Mouse (Mus musculus) liver, embryonic 16.5 days (tissue): ENCODE measurements around the gene Adgrl3. TPM values are rescaled to one million over a fixed set of nuclear protein-coding genes. Genes with fewer than 3 reads are reported as not detected.

Experiments used
- ATAC-seq: fragments of 200-750 bp; cut with Nextera tagmentation; 2 replicates; pipeline ENCODE4 v1.8.0; 2017; ENCODE audit warnings: low read depth, mild to moderate bottlenecking, moderate number of reproducible peaks, moderate library complexity
- H3K27ac ChIP-seq: fragments of 300-500 bp; sonication (generic); 2 replicates; pipeline ENCODE4 v1.5.1; 2014; ENCODE audit warnings: mild to moderate bottlenecking, low read length
- H3K27me3 ChIP-seq: fragments of 300-500 bp; sonication (generic); 2 replicates; pipeline ENCODE4 v1.6.1; 2014; ENCODE audit warnings: low read depth, low read length, mixed read lengths; ENCODE audit not compliant: control insufficient read depth, insufficient read depth
- H3K36me3 ChIP-seq: fragments of 300-500 bp; sonication (generic); 2 replicates; pipeline ENCODE4 v1.6.1; 2014; ENCODE audit warnings: mild to moderate bottlenecking; ENCODE audit not compliant: control insufficient read depth, insufficient read depth
- H3K4me1 ChIP-seq: fragments of 300-500 bp; sonication (generic); 2 replicates; pipeline ENCODE4 v1.6.1; 2014; ENCODE audit warnings: low read depth, low read length, mixed read lengths; ENCODE audit not compliant: control insufficient read depth
- H3K4me2 ChIP-seq: fragments of 300-500 bp; sonication (generic); 2 replicates; pipeline ENCODE4 v1.6.1; 2014; ENCODE audit warnings: low read depth, low read length, mixed read lengths
- H3K4me3 ChIP-seq: fragments of 300-500 bp; sonication (generic); 2 replicates; pipeline ENCODE4 v1.5.1; 2014; ENCODE audit warnings: low read depth, mild to moderate bottlenecking, low read length
- H3K9ac ChIP-seq: fragments of 300-500 bp; sonication (generic); 2 replicates; pipeline ENCODE4 v1.6.1; 2014; ENCODE audit warnings: low read depth, low read length
- H3K9me3 ChIP-seq: fragments of 300-500 bp; sonication (generic); replicated peaks from 2 replicates; pipeline ENCODE4 v1.6.1; 2016; ENCODE audit warnings: low read length; ENCODE audit not compliant: control insufficient read depth
- WGBS: fragments of 180-500 bp; shearing (Covaris S2); extraction: QIAGEN DNeasy Blood & Tissue Kit; methylation state at CpG from one replicate; pipeline ENCODE4 v1.1.7; 2014; ENCODE audit not compliant: insufficient replicate concordance; 5-methylcytosine and 5-hydroxymethylcytosine counted together
- polyA plus RNA-seq: library from polyadenylated mRNA; unstranded; fragments of >200 nt; fragmentation: Nextera tagmentation; extraction: Ambion mirVana; gene quantifications from 2 replicates; pipeline ENCODE4 v1.2.1, GENCODE M21; 2015

Adgrl3 gene
- polyA plus RNA-seq: 0.76 and 0.89 TPM in 2 replicates

GRCm38 (mm10) chr5:81019590-81020254 is at the start of gene Adgrl3:
TSS of gene Adgrl3 (plus strand) at chr5:81020138.
- H3K9ac ChIP-seq: no peak within 1 kb of the TSS
- peak within 1 kb of the TSS; percentile 66 for H3K4me2 ChIP-seq
- WGBS: under 1% methylated on average over 49 of the region's 70 CpGs
- ATAC-seq: peak; percentile 51
- no peak within 1 kb of the TSS for H3K27ac ChIP-seq
- H3K27me3 ChIP-seq: peaks cover 41% of the 10 kb centered on the region
- H3K36me3 ChIP-seq: no peaks in the 10 kb centered on the region
- H3K4me3 ChIP-seq: peak within 1 kb of the TSS; percentile 55
- H3K9me3 ChIP-seq: no peaks in the 10 kb centered on the region
- H3K4me1 ChIP-seq: no peaks in the 10 kb centered on the region

- WGBS: 15% methylated on average over 3 of the region's 3 CpGs
- no peak overlapping the region for H3K27ac ChIP-seq
- H3K36me3 ChIP-seq: no peaks in the 10 kb centered on the region
- H3K4me3 ChIP-seq: no peak overlapping the region
- no peak for ATAC-seq
- H3K9me3 ChIP-seq: no peaks in the 10 kb centered on the region
- H3K4me2 ChIP-seq: peak overlapping the region; percentile 66; the same call in 1 of the 2 replicates
- H3K27me3 ChIP-seq: peaks cover 39% of the 10 kb centered on the region
- H3K9ac ChIP-seq: no peak overlapping the region
- no peaks in the 10 kb centered on the region for H3K4me1 ChIP-seq
Observed at GRCm38 (mm10) chr5:81019166-81019565, 772 bp upstream of the Adgrl3 start.

DNA sequence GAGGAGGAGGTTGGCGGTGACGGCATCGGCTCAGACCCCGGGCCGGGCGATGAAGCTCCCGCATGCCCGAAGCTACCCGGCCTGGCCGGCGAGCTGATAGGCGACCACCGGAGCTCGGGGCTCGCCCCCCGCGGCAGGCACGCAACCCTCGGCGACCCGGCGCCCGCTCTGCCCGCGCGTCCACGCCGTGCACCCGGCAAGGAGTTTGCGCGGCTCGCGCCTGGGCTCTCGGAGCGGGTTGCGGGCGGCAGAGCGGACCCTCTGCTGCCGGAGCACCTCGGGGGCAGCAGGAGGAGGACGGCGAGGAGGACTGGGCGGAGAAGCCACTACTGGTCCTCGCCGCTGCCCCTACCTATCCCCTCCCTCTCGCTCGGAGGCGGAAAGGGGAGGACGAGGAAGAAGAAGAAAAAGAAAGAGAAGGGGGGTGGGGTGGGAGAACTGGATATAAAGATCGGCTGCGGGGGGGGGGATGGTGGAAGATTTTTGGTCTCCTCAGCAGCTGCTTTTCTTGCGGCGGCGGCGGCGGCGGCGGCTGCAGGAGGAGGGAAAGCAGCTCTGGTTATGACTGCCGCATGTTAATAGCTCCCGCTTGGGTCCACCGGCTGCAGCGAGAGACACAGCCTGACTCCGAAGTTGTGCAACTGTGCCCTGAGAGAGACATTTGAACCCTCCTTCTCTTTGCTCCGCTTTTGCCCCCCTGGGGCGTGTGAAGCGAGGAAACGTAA is 505 bp downstream of the Adgrl3 start:
- H3K4me3 ChIP-seq: peak overlapping the region; percentile 55
- no peak for ATAC-seq
- H3K9me3 ChIP-seq: no peaks in the 10 kb centered on the region
- H3K27ac ChIP-seq: no peak overlapping the region
- H3K4me2 ChIP-seq: peak overlapping the region; percentile 66
- H3K27me3 ChIP-seq: peaks cover 42% of the 10 kb centered on the region
- H3K36me3 ChIP-seq: no peaks in the 10 kb centered on the region
- H3K9ac ChIP-seq: no peak overlapping the region
- H3K4me1 ChIP-seq: no peaks in the 10 kb centered on the region
- under 1% methylated on average over 56 of the region's 67 CpGs for WGBS

- Histone ChIP-seq H3K4me1 (no peaks in the 10 kb centered on the region), H3K9ac (no peak overlapping the region), H3K27me3 (peaks cover 42% of the 10 kb centered on the region), H3K4me2 (peak overlapping the region; percentile 66), H3K27ac (no peak overlapping the region), H3K4me3 (peak overlapping the region; percentile 55), H3K36me3 (no peaks in the 10 kb centered on the region), H3K9me3 (no peaks in the 10 kb centered on the region)
- 0% methylated on average over 6 of the region's 6 CpGs for WGBS
- no peak for ATAC-seq
Observed at GRCm38 (mm10) chr5:81021006-81021320, 1.0 kb downstream of the Adgrl3 start.

GRCm38 (mm10) chr5:81021331-81021863 is 1.5 kb downstream of the Adgrl3 start:
- Histone ChIP-seq H3K27me3 (peaks cover 42% of the 10 kb centered on the region), H3K4me2 (peak overlapping the region; percentile 66), H3K4me1 (no peaks in the 10 kb centered on the region), H3K4me3 (peak overlapping the region; percentile 55), H3K27ac (no peak overlapping the region), H3K9ac (no peak overlapping the region), H3K9me3 (no peaks in the 10 kb centered on the region), H3K36me3 (no peaks in the 10 kb centered on the region)
- under 1% methylated on average over 39 of the region's 39 CpGs for WGBS
- no peak for ATAC-seq

DNA sequence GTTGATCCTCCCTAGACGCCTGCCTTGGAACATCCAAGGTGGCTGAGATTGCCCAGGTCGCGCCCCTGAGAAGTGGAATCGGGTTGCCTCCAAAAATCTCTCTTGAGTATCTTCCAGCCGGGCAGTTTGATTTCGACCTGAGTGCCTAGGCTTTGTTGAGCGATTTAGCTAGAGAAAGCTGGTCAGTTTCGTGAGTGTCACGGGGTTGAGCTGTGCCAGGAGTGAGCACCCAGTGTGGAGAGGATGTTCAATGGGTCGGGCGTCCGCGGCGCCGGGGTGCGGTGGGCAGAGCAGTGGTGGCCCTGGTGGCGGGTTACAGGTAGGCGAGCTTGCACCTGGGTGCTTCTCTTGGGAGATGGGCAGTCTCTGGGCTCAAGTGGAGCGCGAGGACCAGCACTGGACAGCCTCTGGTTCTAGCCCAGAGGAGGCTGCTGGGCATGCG is 1.9 kb downstream of the Adgrl3 start:
- H3K4me1 ChIP-seq: no peaks in the 10 kb centered on the region
- H3K9me3 ChIP-seq: no peaks in the 10 kb centered on the region
- WGBS: 4% methylated on average over 21 of the region's 21 CpGs
- H3K27ac ChIP-seq: no peak overlapping the region
- H3K36me3 ChIP-seq: no peaks in the 10 kb centered on the region
- ATAC-seq: no peak
- peaks cover 42% of the 10 kb centered on the region for H3K27me3 ChIP-seq
- H3K4me3 ChIP-seq: peak overlapping the region; percentile 55
- H3K9ac ChIP-seq: no peak overlapping the region
- H3K4me2 ChIP-seq: peak overlapping the region; percentile 27; the same call in 1 of the 2 replicates

DNA sequence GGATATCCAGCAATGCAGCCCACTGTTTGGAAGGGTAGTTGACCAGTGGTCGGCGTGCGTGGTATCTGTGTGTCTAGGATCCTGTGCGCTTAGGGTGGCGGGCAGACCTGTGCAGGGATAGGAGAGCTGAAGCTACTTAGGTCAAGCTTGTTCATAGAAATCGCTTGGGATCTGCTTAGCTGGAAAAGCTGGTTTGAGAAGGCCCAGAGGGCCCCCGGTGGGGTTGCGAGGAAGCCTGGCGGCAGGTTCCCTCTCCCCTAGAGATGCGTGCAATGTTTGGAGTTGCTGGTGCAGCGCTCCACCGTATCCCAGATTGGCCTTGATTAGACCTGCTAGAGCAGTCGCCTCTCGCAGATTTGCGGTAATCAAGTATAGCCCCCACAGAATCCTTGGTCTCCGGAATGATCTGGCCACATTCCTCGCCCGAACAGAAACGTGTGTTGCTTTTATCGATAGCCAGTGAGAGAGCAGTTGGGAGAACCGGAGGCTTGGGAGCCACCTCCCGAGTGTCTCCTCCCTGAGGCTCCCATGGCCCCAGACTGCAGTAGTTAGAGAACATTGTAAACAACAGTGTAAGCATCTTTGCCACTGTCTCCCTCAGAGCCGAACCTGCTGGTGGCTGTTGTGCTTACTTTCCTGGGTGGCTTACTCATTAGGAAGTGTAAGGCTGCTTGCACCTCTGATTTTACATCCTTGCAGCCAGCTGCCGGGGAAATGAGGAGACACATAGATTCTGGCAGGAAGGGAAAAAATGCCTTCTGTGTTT is 2.6 kb downstream of the Adgrl3 start:
- peaks cover 42% of the 10 kb centered on the region for H3K27me3 ChIP-seq
- H3K9me3 ChIP-seq: no peaks in the 10 kb centered on the region
- peak overlapping the region; percentile 55 for H3K4me3 ChIP-seq
- no peak for ATAC-seq
- H3K9ac ChIP-seq: no peak overlapping the region
- H3K4me1 ChIP-seq: no peaks in the 10 kb centered on the region
- WGBS: 2% methylated on average over 24 of the region's 24 CpGs
- no peaks in the 10 kb centered on the region for H3K36me3 ChIP-seq
- H3K27ac ChIP-seq: no peak overlapping the region
- 0 out of 2 replicates have a peak overlapping the region, but pooled peaks have one; percentile 27 for H3K4me2 ChIP-seq

DNA sequence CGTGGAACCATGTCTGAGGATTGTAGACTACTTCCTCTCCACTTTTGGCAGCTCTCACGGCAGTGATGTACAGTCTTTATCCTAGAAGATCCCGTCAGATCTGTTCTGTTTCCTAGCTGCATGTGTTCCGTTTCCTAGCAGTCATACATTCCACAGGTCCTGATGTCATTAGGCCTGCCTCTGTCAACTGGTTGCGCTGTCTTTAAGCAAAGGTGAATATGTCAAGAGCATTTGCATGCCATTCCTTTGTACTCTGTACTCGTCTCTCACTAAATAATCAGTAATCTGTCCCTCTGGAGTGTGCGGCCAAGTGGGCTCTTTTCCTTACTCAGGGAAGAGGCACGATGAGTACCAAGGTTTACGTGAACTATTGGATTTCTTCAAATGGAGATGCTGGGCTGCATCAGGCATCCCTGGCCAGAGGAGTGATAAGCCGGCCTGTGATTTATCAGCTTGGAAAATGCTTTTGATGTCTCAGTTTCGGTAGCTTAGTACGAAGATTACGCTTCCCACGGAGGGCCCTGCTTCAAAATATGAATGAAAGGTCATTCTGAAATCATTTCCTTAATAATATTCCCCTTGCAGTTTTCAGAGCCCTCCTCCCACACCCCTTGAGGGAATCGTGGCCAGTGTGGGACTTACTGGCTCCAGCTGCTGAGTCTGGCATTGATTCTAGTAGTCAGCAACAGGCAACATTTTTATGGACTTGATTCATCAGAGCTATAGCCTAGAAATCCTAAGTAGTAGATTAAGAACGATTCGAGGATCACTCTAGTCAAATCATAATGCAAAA is 4.2 kb downstream of the Adgrl3 start:
- Histone ChIP-seq H3K9ac (no peak overlapping the region), H3K9me3 (no peaks in the 10 kb centered on the region), H3K27ac (no peak overlapping the region), H3K4me1 (no peaks in the 10 kb centered on the region), H3K27me3 (peaks cover 42% of the 10 kb centered on the region), H3K4me2 (no peak overlapping the region), H3K36me3 (no peaks in the 10 kb centered on the region), H3K4me3 (no peak overlapping the region)
- WGBS: 48% methylated on average over 17 of the region's 17 CpGs
- no peak for ATAC-seq
